Mouse (Mus musculus) heart, adult 2 months (tissue): ENCODE measurements around the gene Pax3.

ENCODE experiments used
- CTCF ChIP-seq: fragments of 200-600 bp; IDR thresholded peaks from 2 replicates; pipeline ENCODE4 v1.8.1; 2022; ENCODE audit warnings: antibody characterized with exemption, mild to moderate bottlenecking, moderate library complexity
- EP300 ChIP-seq: fragments of 200-500 bp; IDR thresholded peaks from 2 replicates; pipeline ENCODE4 v1.6.1; 2011; ENCODE audit warnings: low read depth, low read length, control low read depth; ENCODE audit not compliant: insufficient read depth
- POLR2A ChIP-seq: fragments of 200-500 bp; IDR thresholded peaks from 2 replicates; pipeline ENCODE4 v1.6.1; 2011; ENCODE audit warnings: mild to moderate bottlenecking, low read depth, low read length, control low read depth; ENCODE audit not compliant: insufficient read depth

DNA sequence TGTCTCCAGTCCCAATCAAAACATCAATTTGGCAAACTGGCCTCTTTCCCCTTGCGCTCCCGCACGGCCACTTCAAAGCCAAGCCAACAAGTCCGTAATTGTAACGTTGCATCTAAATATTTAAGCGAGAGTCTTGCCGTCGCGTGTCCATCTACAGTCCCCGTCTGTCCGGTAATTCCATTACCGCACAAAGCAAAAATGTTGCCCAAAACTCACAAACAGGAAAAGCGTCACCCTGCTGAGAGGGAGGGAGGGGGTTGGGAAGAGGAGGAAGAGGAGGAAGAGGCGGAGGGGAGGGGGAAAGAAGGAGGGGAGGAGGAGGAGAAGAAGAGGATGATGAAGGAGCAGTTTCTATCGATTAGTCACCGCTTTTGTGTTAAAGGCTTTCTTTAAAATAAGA lies 7.9 kb downstream of the Pax3 start:
- TF ChIP-seq CTCF = no peak
- TF ChIP-seq EP300 = no peak
- TF ChIP-seq POLR2A = no peak
